Mouse (Mus musculus): ENCODE measurements around the gene Ttc3. TPM values are rescaled to one million over a fixed set of nuclear protein-coding genes. Genes with fewer than 3 reads are reported as not detected.

Ttc3 gene
- polyA plus RNA-seq (2016; fragmentation: Nextera tagmentation; extraction: Ambion mirVana): 212 and 237 TPM in 2 replicates

DNA sequence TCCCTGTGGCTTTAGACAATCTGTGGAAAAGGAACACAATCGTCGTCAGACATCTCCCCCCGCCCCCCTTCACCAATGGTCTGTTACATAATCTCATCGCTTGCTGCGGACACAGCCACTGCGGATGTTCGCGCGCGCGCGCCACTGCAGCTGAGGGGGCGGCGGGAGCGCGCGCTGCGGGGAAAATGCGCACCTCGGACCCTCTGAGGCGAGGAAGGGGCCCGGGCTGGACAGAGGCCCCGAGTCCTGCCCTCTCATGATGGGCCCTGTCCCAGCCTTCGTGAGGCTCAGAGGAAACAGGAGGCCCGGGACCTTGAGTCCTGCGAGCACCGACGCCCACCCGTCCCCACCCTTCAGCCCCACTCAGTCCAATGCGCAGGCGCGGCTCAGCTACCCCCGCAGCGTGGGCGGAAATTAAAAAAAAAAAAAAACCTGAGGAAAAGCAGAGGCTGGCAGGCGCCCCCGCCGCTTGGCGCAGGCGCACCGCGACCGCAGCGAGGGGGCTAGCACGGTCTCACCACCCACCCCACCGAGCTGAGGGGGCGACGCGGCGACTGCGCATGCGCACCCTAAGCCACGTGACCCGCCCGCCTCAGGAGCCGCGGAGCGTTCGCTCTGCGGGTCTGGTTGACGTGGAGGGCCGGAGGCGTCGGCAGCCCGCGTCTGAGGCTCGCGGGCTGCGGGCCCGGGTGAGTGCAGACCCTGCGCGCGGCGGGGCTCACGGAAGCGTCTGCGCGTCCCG, at the start of gene Ttc3:
Gene Ttc3, plus strand, starts transcription at position 446 of the 742 bp plus-strand sequence.
- peak within 1 kb of the TSS; percentile 66 for H3K4me3 ChIP-seq
- H3K9me3 ChIP-seq (replicated peaks): no peaks in the 10 kb centered on the region
- H3K27ac ChIP-seq (ENCODE audit: poor library complexity, severe bottlenecking): peak within 1 kb of the TSS; percentile 93
- ATAC-seq (ENCODE audit: insufficient number of reproducible peaks, low FRiP score): peak; percentile 90
- peaks cover 4% of the 10 kb centered on the region; the same call in 1 of the 2 replicates for H3K36me3 ChIP-seq
- peak within 1 kb of the TSS; percentile 87 for H3K9ac ChIP-seq
- H3K4me1 ChIP-seq (replicated peaks): peaks cover 17% of the 10 kb centered on the region
- no peaks in the 10 kb centered on the region for H3K27me3 ChIP-seq (replicated peaks)
- peak within 1 kb of the TSS; percentile 68 for H3K4me2 ChIP-seq
- under 1% methylated on average over 75 of the region's 79 CpGs for WGBS

DNA sequence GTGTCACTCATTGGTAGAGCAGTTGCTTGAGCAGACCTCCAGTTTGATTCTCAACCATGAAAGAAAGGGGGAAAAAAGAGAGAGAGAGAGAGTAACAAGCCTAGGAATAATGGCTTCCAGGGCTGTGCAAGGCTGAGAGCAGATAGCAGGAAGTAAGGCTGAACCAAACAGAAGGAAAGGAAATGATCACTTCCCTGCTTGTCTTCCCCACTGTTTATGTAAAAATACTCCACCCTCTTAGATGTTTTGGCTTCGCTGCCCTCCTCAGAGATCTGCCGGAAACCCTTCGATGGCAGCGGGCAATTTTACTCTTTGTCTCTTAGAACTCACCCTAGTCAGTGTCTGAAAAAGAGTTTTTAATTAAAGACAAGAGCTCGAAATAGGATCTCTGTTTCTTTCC, 46.7 kb upstream of the Ttc3 start:
- H3K4me2 ChIP-seq: no peak overlapping the region

DNA sequence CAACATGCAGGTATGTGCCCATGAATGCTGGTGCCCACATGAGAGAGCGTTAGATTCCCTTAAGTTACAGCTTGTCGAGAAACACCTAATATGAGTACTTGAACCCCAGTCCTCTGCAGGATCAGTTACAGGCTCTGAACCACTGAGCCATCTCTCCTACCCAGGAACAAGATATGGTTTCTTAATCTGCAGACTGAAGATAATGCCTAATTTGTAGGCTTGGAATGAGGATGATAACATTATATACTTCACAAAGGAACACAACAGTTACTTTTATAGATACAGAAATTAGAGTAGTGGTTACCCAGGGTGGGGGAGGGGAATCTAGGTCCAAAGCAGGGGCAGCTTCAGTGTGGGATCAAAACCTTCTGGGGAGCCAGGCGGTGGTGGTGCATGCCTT, 44.4 kb upstream of the Ttc3 start:
- no peak for ATAC-seq (ENCODE audit: insufficient number of reproducible peaks, low FRiP score)
- peaks cover 3% of the 10 kb centered on the region; the same call in 1 of the 2 replicates for H3K4me1 ChIP-seq (replicated peaks)
- peaks cover 7% of the 10 kb centered on the region; the same call in 1 of the 2 replicates for H3K27me3 ChIP-seq (replicated peaks)
- no peak overlapping the region for H3K4me3 ChIP-seq
- WGBS: 75% methylated on average over 3 of the region's 3 CpGs
- no peaks in the 10 kb centered on the region for H3K9me3 ChIP-seq (replicated peaks)
- H3K27ac ChIP-seq (ENCODE audit: poor library complexity, severe bottlenecking): no peak overlapping the region
- no peak overlapping the region for H3K9ac ChIP-seq
- no peaks in the 10 kb centered on the region for H3K36me3 ChIP-seq
- H3K4me2 ChIP-seq: no peak overlapping the region

More for the DNA sequence above, 46.7 kb upstream of the Ttc3 start:
- Histone ChIP-seq H3K27ac (ENCODE audit: poor library complexity, severe bottlenecking) (0 out of 2 replicates have a peak overlapping the region, but pooled peaks have one; percentile 4), H3K36me3 (no peaks in the 10 kb centered on the region), H3K27me3 (replicated peaks) (0 out of 2 replicates have a peak, but pooled peaks cover 7% of the 10 kb centered on the region), H3K4me3 (no peak overlapping the region), H3K9me3 (replicated peaks) (no peaks in the 10 kb centered on the region), H3K9ac (no peak overlapping the region), H3K4me1 (replicated peaks) (peaks cover 3% of the 10 kb centered on the region; the same call in 1 of the 2 replicates)
- WGBS: 51% methylated on average over 5 of the region's 5 CpGs
- no peak for ATAC-seq (ENCODE audit: insufficient number of reproducible peaks, low FRiP score)

DNA sequence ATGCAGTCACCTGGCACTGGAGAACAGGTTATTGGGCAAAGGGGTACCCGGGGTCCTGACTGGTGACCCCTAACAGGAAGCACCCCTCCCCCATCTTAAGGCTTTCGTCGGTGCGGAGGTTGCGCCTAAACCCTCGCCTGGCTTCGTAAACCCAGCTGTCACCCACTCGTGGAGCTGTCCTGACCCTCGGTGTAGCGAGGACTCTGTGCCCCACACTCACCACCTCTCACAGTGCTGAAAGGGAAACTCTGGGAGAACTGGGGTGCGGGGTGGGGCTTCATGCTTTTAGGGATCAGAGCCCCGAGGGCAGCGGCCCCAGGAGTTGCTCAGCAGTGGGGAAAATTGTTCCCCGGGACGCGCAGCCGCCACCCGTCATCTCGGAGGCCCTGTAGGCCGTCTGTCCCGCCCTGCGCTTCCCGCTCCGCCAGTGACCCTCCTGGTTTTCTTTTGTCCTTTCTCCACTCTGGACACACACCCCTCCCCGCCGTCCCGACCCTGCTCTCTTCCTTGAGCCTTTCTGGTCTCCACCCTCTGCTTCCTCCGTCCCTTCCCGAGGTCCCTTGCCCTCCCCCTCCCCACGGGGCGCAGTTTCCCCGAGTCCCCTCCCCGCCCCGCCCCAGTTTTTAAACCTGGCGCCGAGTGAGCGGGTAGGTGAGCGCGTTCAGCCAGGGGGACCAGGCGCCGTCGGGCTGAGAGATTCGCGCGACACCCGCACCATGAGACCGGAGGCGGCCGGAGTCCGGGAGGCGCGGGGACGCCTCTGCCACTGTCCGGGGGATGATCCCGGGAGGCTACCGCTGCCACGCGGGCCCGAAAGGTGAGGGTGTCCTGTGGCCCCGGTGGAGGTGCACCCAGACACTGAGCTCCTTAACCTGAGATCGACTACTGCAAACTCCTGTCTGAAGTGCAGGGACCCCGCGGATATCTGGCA, 42.4 kb upstream of the Ttc3 start, which contains the start of gene Ripply3:
Gene Ripply3, plus strand, starts transcription at position 640 of the 931 bp plus-strand sequence.
- no peaks in the 10 kb centered on the region for H3K36me3 ChIP-seq
- peak within 1 kb of the TSS; percentile 77 for H3K4me2 ChIP-seq
- H3K27me3 ChIP-seq (replicated peaks): peaks cover 7% of the 10 kb centered on the region; the same call in 1 of the 2 replicates
- 1% methylated on average over 63 of the region's 63 CpGs for WGBS
- H3K27ac ChIP-seq (ENCODE audit: poor library complexity, severe bottlenecking): no peak within 1 kb of the TSS
- peak within 1 kb of the TSS; percentile 76 for H3K9ac ChIP-seq
- H3K4me3 ChIP-seq: peak within 1 kb of the TSS; percentile 54
- ATAC-seq (ENCODE audit: insufficient number of reproducible peaks, low FRiP score): peak; percentile 76
- H3K4me1 ChIP-seq (replicated peaks): peaks cover 3% of the 10 kb centered on the region; the same call in 1 of the 2 replicates
- no peaks in the 10 kb centered on the region for H3K9me3 ChIP-seq (replicated peaks)

DNA sequence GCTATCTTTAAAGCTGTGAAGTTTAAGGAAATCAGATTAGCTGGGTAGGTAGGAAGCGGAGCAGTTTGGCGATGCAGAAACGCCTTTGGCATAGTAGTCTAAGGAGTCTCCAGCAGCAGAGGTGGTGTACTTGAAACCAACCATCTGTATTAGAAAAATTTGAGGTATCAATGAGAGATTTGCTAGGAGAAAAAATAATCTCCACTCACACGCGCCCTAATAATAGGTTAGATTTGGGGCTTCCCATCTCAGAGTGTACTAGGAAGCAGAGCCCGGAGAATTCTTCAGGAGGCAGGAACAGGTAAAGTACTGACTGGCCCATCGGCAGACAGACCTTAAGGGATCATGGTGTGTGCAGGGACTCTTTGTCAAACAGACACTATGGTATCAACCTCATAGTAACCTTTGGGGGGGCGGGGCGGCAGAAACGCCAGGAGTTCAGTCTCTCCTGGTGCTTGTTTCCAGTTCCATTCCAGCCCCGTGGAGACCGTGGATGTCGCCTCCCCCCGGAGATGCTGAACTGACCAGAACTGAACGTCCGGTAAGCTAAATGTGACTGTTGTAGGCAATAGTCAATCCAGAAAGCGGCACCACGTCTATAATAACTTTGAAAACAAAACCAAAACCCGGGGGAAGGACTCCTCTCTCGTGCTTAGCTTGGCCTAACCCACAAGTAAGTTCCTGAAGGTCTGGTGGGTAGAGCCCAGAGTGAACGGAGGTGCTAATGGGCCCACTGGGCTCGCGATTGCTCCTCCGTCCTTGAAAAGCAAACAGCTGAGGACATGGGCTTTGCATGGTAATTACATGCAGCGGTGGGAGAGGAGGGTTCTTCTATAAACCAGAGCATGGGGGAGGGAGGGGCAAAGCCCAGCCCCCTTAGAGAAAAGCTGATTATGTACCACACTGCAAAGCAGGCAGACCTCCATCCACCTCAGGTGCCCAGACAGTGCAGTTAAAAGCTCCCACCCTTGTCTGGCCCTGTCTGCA, 41.2 kb upstream of the Ttc3 start:
- Histone ChIP-seq H3K4me1 (replicated peaks) (peaks cover 3% of the 10 kb centered on the region; the same call in 1 of the 2 replicates), H3K36me3 (no peaks in the 10 kb centered on the region), H3K4me3 (peak overlapping the region; percentile 54), H3K9ac (peak overlapping the region; percentile 76; the same call in 1 of the 2 replicates), H3K27ac (ENCODE audit: poor library complexity, severe bottlenecking) (no peak overlapping the region), H3K4me2 (peak overlapping the region; percentile 77), H3K9me3 (replicated peaks) (no peaks in the 10 kb centered on the region), H3K27me3 (replicated peaks) (peaks cover 7% of the 10 kb centered on the region; the same call in 1 of the 2 replicates)
- 13% methylated on average over 25 of the region's 25 CpGs for WGBS
- no peak for ATAC-seq (ENCODE audit: insufficient number of reproducible peaks, low FRiP score)

DNA sequence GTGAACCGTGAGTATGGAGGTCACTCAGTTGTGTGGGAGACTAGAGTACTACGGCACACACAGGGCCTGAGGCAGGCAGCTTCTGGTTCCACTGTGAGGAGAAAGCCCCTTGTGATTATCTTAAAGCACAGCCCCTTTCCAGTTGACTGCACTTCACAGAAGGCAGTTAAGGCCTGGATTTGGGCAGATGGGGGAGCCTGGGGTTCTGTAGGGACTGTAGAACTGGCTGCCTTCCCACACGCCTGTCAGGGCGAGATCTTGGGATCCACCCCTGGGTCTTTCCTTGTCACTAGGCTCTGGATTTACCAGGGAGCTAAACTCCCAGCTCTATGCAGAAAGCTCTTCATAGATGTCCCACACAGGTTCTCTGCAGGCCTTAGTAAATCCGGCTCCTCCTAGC, 40.0 kb upstream of the Ttc3 start:
- H3K9me3 ChIP-seq (replicated peaks): no peaks in the 10 kb centered on the region
- H3K27me3 ChIP-seq (replicated peaks): peaks cover 3% of the 10 kb centered on the region; the same call in 1 of the 2 replicates
- ATAC-seq (ENCODE audit: insufficient number of reproducible peaks, low FRiP score): no peak

DNA sequence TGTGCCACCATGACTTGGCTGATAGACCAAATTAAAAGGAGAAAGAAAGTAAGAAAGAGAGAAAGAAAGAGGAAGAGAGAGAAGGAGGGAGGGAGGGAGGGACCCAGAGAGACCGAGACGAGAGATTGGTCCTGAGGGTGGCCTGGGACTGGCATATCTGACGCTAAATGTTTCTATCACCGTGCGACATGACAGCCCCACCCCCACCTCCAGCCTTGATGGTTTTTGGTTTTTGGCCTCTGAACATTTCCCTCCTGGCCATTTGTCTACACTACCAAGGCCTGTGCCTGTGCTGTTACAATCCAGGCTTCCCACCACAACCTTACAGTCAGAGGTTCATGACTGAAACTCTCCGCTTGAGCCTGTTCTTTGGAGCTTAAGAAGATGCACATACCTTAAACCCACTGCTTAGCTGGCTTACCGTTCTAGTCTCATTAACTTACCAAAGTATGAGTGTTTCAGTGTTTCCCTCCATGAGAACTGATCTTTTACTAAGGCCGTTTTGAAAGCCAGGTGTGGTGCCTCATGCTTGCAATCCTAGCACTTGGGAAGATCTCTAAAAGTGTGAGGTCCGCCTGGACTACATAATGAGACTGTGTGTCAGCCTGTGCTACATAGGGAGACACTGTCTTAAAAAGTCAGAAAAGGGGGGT, 39.1 kb upstream of the Ttc3 start:
- H3K4me2 ChIP-seq: no peak overlapping the region
- 79% methylated on average over 9 of the region's 9 CpGs for WGBS
- H3K9ac ChIP-seq: no peak overlapping the region
- no peak overlapping the region for H3K27ac ChIP-seq (ENCODE audit: poor library complexity, severe bottlenecking)
- H3K27me3 ChIP-seq (replicated peaks): peaks cover 3% of the 10 kb centered on the region; the same call in 1 of the 2 replicates
- H3K4me1 ChIP-seq (replicated peaks): peaks cover 3% of the 10 kb centered on the region; the same call in 1 of the 2 replicates
- no peak for ATAC-seq (ENCODE audit: insufficient number of reproducible peaks, low FRiP score)
- H3K36me3 ChIP-seq: no peaks in the 10 kb centered on the region
- no peaks in the 10 kb centered on the region for H3K9me3 ChIP-seq (replicated peaks)
- no peak overlapping the region for H3K4me3 ChIP-seq

More for the DNA sequence above, 40.0 kb upstream of the Ttc3 start:
- no peak overlapping the region for H3K4me3 ChIP-seq
- H3K4me1 ChIP-seq (replicated peaks): peaks cover 3% of the 10 kb centered on the region; the same call in 1 of the 2 replicates
- 78% methylated on average over 5 of the region's 5 CpGs for WGBS
- H3K36me3 ChIP-seq: no peaks in the 10 kb centered on the region
- no peak overlapping the region for H3K4me2 ChIP-seq
- no peak overlapping the region for H3K27ac ChIP-seq (ENCODE audit: poor library complexity, severe bottlenecking)
- no peak overlapping the region for H3K9ac ChIP-seq

DNA sequence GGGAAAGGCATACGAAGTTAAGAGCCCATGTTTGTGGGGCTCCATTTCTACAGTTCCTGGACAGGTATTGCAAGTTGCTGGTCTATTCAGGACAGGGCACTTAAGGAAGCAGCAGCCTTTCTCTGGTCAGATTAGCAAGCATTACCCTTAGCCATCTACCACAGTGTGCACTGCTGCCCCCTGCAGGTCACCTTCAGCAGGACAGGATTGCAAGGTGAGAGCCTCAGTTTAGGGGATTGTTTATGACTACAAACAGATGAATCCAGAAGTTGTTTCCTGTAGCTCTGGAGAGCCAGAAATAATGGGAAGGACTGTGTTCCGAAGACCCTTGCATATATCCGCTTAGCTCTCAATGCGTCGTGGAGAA, 38.5 kb upstream of the Ttc3 start:
- H3K4me1 ChIP-seq (replicated peaks): peaks cover 3% of the 10 kb centered on the region; the same call in 1 of the 2 replicates
- WGBS: 59% methylated on average over 5 of the region's 5 CpGs

DNA sequence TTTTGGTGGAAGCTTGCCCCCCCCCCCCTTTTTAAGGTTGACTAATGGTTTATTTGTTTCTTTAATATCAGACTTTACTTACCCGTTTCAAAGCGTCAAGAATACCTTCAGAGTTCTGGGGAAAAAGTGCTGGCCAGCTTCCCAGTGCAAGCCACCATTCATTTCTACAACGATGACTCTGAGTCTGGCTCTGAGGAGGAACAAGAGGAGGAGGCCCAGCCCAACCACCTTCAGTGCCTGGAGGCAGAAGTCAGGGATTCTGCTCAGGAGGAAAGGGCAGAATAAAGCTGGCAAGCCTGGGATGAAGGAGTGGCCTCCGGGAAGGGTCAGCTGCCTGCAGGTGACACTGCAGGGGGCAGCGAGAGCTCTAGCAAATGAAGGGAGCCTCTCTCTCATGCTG, 34.8 kb upstream of the Ttc3 start:
- no peak overlapping the region for H3K9ac ChIP-seq
- no peaks in the 10 kb centered on the region; the same call in 1 of the 2 replicates for H3K27me3 ChIP-seq (replicated peaks)
- no peaks in the 10 kb centered on the region for H3K4me1 ChIP-seq (replicated peaks)
- no peaks in the 10 kb centered on the region for H3K36me3 ChIP-seq
- no peak overlapping the region for H3K4me2 ChIP-seq
- H3K27ac ChIP-seq (ENCODE audit: poor library complexity, severe bottlenecking): no peak overlapping the region
- WGBS: 42% methylated on average over 5 of the region's 5 CpGs
- no peak for ATAC-seq (ENCODE audit: insufficient number of reproducible peaks, low FRiP score)
- no peaks in the 10 kb centered on the region for H3K9me3 ChIP-seq (replicated peaks)
- no peak overlapping the region for H3K4me3 ChIP-seq

More for the DNA sequence above, 38.5 kb upstream of the Ttc3 start:
- Histone ChIP-seq H3K9ac (no peak overlapping the region), H3K9me3 (replicated peaks) (no peaks in the 10 kb centered on the region), H3K4me3 (no peak overlapping the region), H3K4me2 (no peak overlapping the region), H3K27me3 (replicated peaks) (peaks cover under 1% of the 10 kb centered on the region; the same call in 1 of the 2 replicates), H3K27ac (ENCODE audit: poor library complexity, severe bottlenecking) (no peak overlapping the region), H3K36me3 (no peaks in the 10 kb centered on the region)
- no peak for ATAC-seq (ENCODE audit: insufficient number of reproducible peaks, low FRiP score)

All from heart, embryonic 12.5 days (tissue).